Mouse (Mus musculus) urinary bladder, adult 18-20 months (tissue): ENCODE measurements around the gene Cox4i2.

Source experiments
- DNase-seq, 2 experiments: peaks; one replicate each; pipeline ENCODE4 v3.0.0; 2022; ENCODE audit warnings: low spot score in 2 of 2, mixed read lengths in 2 of 2

Gene Cox4i2

DNA sequence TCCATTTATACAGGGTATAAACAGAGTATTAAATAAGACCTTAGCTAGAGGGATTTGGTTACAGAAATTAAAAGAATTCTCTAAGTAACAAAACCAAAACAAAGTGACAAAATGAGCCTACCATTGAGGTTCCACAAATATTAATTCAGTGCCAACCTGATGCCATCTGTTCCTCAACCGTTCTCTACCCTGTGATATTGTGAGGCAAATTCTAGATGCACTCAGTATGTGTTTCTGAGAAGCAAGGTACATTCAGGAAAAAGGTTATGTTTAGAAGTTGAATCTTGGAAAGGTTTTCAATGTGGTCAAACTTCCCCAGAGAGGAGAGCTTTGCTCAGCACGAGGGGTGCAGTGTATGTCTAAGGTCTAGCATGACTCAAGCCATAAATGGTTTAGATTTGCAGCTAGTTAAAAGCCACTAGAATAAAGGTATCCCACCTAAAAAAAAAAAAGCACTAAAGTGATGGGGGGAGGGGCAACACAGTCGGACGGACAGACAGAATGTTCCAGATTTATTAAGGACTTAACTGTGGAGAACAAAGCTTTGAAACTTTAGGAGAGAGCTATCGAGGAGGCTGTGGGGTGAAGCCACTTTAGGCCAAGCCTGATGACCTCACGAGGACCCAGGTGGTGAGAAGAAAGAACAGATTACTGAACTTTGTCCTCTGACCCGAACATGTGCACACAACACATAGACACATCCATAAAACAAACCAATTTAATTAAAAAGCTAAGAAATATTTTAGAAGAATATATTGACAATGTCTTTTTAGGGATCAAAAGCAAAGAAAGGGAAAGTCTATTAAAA is 46.2 kb downstream of the Cox4i2 start:
- DNase-seq: no peak

DNA sequence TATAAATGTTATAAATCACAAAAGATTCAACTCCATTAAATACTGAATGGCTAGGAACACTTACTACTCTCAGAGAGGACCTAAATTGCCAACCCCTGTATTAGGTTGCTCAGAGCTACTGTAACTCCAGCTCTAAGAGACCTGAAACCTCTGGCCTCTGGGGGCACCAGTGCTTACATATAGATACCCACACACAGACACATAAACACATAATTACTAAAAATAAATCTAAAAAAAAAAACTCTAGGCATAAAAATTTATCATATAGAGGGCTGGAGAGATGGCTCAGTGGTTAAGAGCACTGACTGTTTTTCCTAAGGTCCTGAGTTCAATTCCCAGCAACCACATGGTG is 46.8 kb downstream of the Cox4i2 start:
- DNase-seq: no peak

DNA sequence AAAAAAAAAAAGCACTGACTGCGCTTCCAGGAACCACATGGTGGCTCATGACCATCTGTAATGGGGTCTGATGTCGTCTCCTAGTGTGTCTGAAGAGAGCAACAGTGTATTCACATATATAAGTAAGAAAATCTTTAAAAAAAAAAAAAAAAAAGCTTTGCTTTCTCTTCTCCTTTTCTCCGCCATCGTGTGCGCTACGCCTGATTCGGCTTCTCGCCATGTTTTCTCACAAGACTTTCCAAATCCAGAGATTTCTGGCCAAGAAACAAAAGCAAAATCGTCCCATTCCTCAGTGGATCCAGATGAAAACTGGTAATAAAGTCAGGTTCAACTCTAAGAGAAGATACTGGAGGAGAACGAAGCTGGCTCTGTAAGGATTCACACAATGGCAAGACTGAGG is 48.3 kb downstream of the Cox4i2 start:
- DNase-seq: no peak

DNA sequence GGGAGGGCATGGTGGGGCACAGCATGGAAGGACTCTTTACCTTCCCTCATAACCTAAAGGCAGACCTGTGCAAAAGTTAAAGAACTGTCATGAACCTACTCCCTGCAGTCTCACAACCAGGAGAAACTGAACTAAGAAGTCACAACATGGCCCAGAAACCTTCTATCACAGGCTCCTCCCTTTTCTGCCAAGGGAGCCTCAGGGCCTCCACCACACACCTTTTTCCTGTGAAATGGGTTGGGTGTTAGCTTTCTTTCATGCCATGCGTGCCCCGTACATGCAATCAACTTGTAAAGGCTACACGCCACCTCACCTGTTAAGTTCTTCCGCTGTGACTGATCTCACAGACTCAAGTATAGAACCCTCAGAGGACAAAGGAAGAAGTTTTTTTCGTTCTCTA is 49.1 kb downstream of the Cox4i2 start:
- DNase-seq: no peak

DNA sequence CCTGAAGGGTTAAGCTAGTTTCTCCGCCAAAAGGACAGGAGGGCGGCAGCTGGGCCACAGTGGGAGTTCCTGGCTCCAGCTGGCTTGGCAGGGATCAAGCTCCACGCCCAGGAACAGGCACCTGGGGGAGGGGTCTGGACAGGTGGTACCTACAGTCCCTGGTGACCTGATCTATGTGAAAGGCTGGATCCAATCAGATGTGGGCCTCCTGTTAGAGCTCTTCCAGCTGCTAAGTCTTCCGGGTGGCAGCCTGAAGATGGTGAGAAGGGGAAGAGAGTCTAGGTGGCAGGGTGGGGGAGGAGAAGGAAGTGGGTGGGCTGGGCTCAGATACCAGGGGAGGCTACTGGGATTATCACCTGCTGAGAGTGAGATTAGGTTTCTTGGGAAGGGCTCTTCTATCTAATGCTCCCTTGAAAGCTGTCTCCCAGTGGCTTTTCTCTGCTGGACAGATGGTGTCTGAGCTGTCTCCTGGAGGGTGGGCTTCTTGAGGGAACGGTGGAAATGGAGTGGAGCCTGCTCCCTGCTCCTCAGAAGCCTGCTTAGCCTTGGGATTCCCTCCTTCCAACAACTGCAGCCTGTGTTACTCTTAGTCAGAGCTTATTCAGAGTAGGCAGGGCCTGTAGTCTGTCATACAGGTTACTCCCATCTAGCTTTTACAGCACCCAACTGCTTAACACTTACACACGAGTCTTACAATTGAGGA is 50.6 kb downstream of the Cox4i2 start:
- DNase-seq: no peak

DNA sequence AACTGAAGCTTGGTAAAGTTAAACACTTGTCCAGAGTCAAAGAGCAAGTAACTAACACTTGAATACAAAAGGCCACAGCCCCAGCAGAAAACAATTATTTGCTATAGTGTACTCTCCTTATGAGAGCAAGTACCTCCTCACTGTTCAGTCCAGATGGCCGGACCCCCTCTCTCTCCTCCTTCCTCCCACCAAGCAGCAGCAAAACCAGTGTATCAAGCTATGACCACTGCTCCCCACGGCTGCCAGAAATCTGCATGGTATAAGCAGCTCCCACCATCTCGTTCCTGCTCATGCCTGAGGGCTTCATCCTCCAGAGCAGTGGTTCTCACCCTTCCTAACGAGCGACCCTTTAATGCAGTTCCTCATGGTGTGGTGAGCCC is 51.1 kb downstream of the Cox4i2 start:
- DNase-seq: no peak

DNA sequence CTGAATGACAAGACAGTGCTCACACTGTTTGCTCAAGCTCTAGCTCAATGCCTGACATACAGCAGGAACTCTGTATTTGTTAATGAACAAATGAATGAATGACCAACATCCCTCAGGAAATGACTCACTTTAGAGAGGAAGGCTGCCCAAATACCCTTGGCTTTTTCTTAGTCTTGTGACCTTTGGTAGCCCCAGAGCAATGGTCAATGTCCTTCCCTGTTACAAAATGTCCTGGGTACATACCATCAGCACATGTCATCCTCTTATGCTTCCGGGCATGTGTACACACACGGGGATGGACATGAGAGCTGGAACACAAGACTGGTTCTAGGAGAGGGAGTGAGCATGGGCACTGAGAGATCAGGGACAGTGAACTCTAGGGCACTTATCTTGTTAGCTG is 52.1 kb downstream of the Cox4i2 start:
- no peak for DNase-seq

DNA sequence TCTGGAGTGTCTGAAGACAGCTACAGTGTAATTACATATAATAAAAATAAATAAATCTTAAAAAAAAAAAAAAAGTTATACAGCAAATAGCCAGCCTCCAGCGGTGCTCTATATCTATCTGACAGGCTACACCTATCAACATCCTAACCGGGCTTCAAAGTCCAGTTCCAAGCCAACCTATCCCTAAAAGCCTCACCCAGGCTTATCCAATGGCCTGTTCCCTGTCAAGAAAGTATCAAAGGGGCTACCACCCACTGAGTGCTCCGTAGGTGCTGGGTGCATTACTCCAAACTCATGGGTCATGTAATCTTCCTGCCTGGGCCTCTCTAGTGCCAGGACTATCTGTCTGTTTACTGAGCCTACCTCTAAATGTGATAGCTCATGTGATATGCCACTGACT is 54.2 kb downstream of the Cox4i2 start:
- no peak for DNase-seq

DNA sequence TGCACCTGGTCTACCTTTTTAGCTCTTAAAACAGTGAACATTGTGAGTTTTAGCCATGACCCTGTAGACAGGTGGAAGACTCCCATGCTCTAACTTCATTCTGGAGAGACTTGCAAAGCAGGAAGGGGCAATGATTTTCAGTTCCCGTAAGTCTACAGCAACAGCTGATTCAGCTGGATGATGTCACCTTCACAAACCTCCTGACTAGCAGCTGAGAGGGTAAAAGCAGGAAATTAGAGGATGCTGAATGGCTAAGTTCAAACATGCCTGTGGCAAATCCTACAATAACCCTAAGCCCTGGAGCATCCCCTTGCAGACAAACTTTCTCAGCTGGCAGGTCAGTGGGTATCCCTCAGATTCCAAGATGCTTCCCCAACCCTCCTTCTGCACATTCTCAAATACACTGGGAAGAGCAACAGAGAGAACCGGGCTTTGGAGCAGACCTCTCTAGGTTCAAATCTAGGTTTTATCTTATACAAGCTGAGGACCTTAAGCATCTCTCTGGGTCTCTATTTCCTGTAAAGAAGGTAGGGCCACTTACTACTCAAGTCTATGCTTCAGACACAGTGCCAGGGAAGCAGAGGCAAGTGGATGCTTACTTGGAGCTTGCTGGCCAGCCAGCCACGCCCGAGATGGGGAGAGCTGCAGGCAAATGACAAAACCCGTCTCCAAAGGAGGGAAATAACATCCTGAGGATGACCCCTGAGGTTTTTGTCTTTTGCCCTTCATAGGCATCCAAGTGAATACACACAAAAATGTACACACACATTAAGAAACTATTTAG is 56.4 kb downstream of the Cox4i2 start:
- no peak for DNase-seq

DNA sequence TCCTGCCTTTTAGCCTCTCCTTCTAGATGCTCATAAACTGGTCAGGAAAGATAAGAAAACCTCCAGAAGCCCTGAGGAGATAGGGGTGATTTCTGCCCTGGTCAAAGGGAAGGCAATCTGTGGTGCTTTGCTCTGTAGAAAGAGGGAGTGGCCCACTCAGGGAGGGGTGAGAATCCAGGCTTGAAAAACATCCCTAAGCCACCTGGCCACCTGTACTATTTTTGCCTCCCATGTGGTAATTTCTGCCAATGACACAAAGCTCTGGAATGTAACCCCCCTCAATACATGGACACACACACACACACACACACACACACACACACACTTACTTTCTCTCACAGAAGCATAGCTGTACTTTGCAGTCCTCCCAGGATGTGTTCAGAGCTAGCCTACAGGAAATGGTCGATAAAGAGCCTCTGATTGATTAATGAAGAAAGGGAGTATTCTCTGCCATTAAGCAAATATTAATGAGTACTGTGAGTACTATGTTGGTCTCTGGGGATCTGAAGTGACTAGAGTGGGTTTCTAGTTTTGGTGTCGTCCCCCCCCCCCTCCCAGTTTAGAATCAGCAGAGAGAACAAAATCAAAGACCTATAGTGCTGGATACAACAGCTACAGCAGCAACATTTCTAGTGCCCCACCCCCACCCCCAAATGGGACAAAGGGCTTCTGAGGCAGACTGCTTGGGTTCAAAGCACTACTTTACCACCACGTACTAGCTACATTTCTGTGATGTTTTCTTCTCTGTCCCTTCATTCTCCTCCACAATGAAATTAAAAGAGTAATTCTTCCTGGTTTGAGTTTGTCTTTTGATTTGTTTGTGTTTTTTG is 57.6 kb downstream of the Cox4i2 start:
- DNase-seq: no peak

DNA sequence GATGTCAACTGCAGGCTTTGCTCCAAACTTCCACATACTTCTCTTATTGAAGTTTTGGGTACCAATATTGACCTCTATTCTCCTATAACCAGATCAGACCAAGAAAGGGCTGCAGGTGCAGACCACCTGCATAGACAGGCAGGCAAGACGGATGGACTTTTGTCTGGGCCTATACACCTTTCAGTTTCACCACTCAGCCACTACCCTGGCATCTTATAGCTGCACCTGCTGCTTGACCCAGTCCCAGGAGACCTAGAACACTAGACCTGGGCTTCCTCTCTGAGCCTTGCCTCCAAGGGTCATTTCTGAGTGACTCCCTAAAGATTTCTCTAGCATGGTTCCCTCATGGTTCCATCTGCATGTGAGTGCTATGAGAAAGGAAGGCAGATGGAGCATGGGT is 59.3 kb downstream of the Cox4i2 start:
- DNase-seq: no peak

DNA sequence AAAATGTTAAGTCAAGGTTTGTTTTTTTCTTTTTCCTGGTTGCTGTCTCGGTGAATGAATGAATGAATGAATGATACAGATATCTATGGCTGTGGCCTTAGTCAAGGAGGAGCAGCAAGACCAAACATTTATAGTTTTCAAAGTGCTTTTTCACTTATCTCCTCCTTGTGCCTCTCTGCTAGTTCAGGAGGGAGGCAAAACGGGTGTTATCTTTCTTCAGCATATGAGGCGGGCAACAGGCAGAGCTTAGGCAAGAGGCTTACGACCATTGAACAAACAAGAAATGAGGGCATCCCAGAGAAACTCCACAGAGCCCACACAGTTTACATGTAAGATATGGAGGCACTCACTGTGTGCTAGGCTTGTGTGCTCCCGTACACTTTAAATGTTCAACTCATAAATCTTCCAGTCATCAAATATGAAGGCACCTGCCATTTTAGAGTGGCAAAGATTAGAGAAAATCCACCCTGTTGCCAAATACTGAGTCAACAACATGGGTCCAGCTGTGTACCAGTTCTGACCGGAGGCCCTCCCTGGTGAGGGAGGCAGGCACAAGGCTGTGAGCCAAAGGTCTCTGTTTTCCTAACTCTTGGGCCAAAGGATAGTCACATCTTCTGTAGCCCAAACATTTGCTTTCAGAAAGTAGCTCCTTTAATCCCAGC is 60.4 kb downstream of the Cox4i2 start:
- DNase-seq: no peak
